Mouse (Mus musculus): ENCODE results near the gene Pip4p1.

DNA sequence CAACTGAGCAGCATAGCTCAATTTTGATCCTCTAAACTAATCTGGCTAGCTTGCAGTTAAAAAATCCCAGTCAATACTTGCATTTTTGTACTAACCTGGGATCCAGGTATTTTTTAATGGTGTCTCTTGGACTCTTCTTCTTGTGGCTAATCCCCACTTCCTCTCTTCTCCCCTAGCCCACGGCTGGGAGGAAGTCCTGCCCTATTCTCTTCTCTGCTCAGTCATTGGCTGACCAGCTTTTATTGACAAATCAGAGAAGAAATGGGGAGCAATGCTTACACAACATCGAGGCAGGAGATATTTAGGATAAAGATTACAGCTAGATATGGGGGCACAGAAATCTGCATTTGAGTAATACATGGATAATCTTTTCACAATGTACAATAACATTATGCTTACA, 8.3 kb upstream of the Pip4p1 start:
- TF ChIP-seq TAL1 (IDR thresholded peaks at IDR 0.05; ENCODE audit: low read length) (no peak), GATA1 (IDR thresholded peaks at IDR 0.05; ENCODE audit: low read length) (no peak)

Data from erythroblast, embryonic 14.5 days (primary cell).